Mouse (Mus musculus) forebrain, postnatal 0 days (tissue): ENCODE measurements around the gene Glb1. TPM values are rescaled to one million over a fixed set of nuclear protein-coding genes. Genes with fewer than 3 reads are reported as not detected.
A peak's percentile ranks its signal among the peaks of the same experiment; 100 is the strongest.
"Not testable (repeated sequence)": the region's sequence is repeated elsewhere in the genome, so short reads cannot be mapped to it uniquely, and the experiment has no call there.

Experiments used
- ATAC-seq: fragments of 200-750 bp; cut with Nextera tagmentation; 2 replicates; pipeline ENCODE4 v1.8.0; 2017; ENCODE audit warnings: mild to moderate bottlenecking, moderate library complexity
- DNase-seq: peaks from one replicate; pipeline ENCODE4 v3.0.0-alpha.2; 2015
- H3K27ac ChIP-seq: fragments of 300-500 bp; sonication (generic); 2 replicates; pipeline ENCODE4 v1.5.1; 2014; ENCODE audit warnings: low read depth, mild to moderate bottlenecking, antibody characterized with exemption, low read length, moderate library complexity, mixed read lengths
- H3K27me3 ChIP-seq: fragments of 300-500 bp; sonication (generic); 2 replicates; pipeline ENCODE4 v1.6.1; 2014; ENCODE audit warnings: mild to moderate bottlenecking, low read length, mixed read lengths; ENCODE audit not compliant: insufficient read depth
- H3K36me3 ChIP-seq: fragments of 300-500 bp; sonication (generic); 2 replicates; pipeline ENCODE4 v1.6.1; 2014; ENCODE audit warnings: mild to moderate bottlenecking, moderate library complexity; ENCODE audit not compliant: insufficient read depth
- H3K4me1 ChIP-seq: fragments of 300-500 bp; sonication (generic); 2 replicates; pipeline ENCODE4 v1.6.1; 2014; ENCODE audit warnings: antibody characterized with exemption; ENCODE audit not compliant: insufficient read depth
- H3K4me2 ChIP-seq: fragments of 300-500 bp; sonication (generic); 2 replicates; pipeline ENCODE4 v1.6.1; 2014; ENCODE audit warnings: low read depth, mild to moderate bottlenecking, moderate library complexity
- H3K4me3 ChIP-seq: fragments of 300-500 bp; sonication (generic); 2 replicates; pipeline ENCODE4 v1.5.1; 2014; ENCODE audit warnings: low read depth, low read length, mixed read lengths
- H3K9ac ChIP-seq: fragments of 300-500 bp; sonication (generic); 2 replicates; pipeline ENCODE4 v1.6.1; 2014; ENCODE audit warnings: mild to moderate bottlenecking
- H3K9me3 ChIP-seq: fragments of 300-500 bp; sonication (generic); 2 replicates; pipeline ENCODE4 v1.6.1; 2016; ENCODE audit warnings: low read length
- CTCF ChIP-seq: sonication (generic); IDR thresholded peaks from 2 replicates; pipeline ENCODE4 v1.5.1; 2016; ENCODE audit warnings: antibody characterized with exemption, control low read depth, low read depth
- WGBS: fragments of 180-500 bp; shearing (Covaris S2); extraction: QIAGEN DNeasy Blood & Tissue Kit; methylation state at CpG from one replicate; pipeline ENCODE4 v1.1.7; 2014; 5-methylcytosine and 5-hydroxymethylcytosine counted together
- polyA plus RNA-seq: library from polyadenylated mRNA; unstranded; fragments of >200 nt; fragmentation: Nextera tagmentation; extraction: Ambion mirVana; gene quantifications from 2 replicates; pipeline ENCODE4 v1.2.1, GENCODE M21; 2015
- total RNA-seq: library from RNA; depleted of rRNA; stranded (reverse); fragments of >200 nt; gene quantifications from 2 replicates; pipeline ENCODE4 v1.2.3, GENCODE M21; 2014; rRNA removed

Glb1 gene
- total RNA-seq, result 21.8 and 26.1 TPM in 2 replicates
- polyA plus RNA-seq, result 27.5 and 32.3 TPM in 2 replicates

- Histone ChIP-seq H3K27ac (peak within 1 kb of the TSS; percentile 86), H3K9ac (peak within 1 kb of the TSS; percentile 80), H3K4me2 (peak within 1 kb of the TSS; percentile 64), H3K4me1 (peaks cover 9% of the 10 kb centered on the region; the same call in 1 of the 2 replicates), H3K27me3 (no peaks in the 10 kb centered on the region), H3K9me3 (no peaks in the 10 kb centered on the region), H3K36me3 (peaks cover 16% of the 10 kb centered on the region), H3K4me3 (peak within 1 kb of the TSS; percentile 63)
- TF ChIP-seq CTCF, result peak; percentile 74
- WGBS, result 2% methylated on average over 73 of the region's 73 CpGs
- ATAC-seq (peak; percentile 97), DNase-seq (peak; percentile 84)
Measured at GRCm38 (mm10) chr9:114400949-114401684, at the start of gene Glb1, which contains the start of gene Tmppe. Gene Glb1, plus strand, starts transcription at chr9:114401076. Gene Tmppe, plus strand, starts transcription at chr9:114401105.

- no peak; the same call in 1 of the 2 replicates for TF ChIP-seq CTCF
- H3K27ac ChIP-seq, result 0 out of 2 replicates have a peak overlapping the region, but pooled peaks have one; percentile 2
Measured at GRCm38 (mm10) chr9:114367783-114368470, 32.9 kb upstream of the Glb1 start.

GRCm38 (mm10) chr9:114368471-114368858, 32.4 kb upstream of the Glb1 start:
- TF ChIP-seq CTCF, result no peak
- Histone ChIP-seq H3K27ac (0 out of 2 replicates have a peak overlapping the region, but pooled peaks have one; percentile 2), H3K4me1 (no peaks in the 10 kb centered on the region), H3K27me3 (no peaks in the 10 kb centered on the region), H3K9ac (peak overlapping the region; percentile 58), H3K9me3 (no peaks in the 10 kb centered on the region), H3K4me2 (peak overlapping the region; percentile 88), H3K4me3 (peak overlapping the region; percentile 54), H3K36me3 (no peaks in the 10 kb centered on the region)
- whole genome bisulfite sequencing, result 12% methylated on average over 12 of the region's 12 CpGs
- DNase-seq (no peak), ATAC-seq (peak; percentile 45)

More at GRCm38 (mm10) chr9:114367783-114368470, 32.9 kb upstream of the Glb1 start:
- Histone ChIP-seq H3K4me1 (no peaks in the 10 kb centered on the region), H3K9ac (peak overlapping the region; percentile 58), H3K36me3 (no peaks in the 10 kb centered on the region), H3K27me3 (no peaks in the 10 kb centered on the region), H3K4me3 (peak overlapping the region; percentile 54), H3K9me3 (no peaks in the 10 kb centered on the region), H3K4me2 (peak overlapping the region; percentile 88)
- WGBS, result 1% methylated on average over 48 of the region's 48 CpGs
- peak; percentile 85 for ATAC-seq
- peak; percentile 89 for DNase-seq

DNA sequence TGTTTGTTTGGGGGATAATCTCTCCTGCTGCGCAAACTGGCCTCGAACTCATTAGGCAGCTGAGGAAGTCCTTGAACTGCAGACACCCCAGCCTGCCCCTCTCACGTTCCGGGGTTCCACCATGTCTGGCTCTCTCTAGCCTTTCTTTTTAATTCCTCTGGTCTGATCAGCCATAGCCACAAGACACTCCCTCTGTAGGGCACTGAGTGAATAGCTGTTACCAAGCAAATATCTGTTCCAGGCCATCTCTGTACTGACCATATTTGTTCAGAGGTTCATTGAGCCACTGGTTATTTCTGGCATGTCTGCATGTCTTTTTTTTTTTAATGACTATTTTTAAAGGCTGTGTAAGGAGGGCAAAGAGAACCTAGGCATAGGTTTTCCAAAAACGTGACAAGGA, 31.5 kb upstream of the Glb1 start:
- H3K36me3 ChIP-seq, H3K4me1 ChIP-seq, H3K9me3 ChIP-seq, H3K9ac ChIP-seq, H3K27me3 ChIP-seq, H3K4me3 ChIP-seq, ATAC-seq, DNase-seq, H3K27ac ChIP-seq: not testable (repeated sequence)
- TF ChIP-seq CTCF, result 0 out of 2 replicates have a peak, but pooled peaks have one; percentile 19
- H3K4me2 ChIP-seq, result 0 out of 2 replicates have a peak overlapping the region, but pooled peaks have one; percentile 88
- WGBS, result 53% methylated on average over 5 of the region's 5 CpGs

DNA sequence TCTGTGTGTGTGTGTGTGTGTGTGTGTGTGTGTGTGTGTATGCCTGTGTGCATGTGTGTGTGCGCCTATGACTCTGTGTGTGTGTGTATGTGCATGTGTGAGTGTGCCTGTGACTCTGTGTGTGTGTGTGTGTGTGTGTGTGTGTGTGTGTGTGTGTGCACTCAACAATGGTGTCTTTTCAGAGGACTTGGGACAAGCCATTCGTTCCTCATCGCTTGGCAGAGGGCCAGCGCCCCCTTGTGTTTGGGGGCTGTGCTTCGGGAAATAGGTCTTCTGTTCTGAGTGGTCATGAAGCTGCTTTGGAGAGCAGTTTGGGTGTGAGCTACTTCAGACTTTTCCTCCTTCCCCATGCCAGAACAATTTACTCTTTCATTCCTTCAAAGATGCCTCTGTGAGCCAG, 29.2 kb upstream of the Glb1 start:
- H3K4me2 ChIP-seq, H3K27ac ChIP-seq, H3K9me3 ChIP-seq, H3K4me3 ChIP-seq, H3K9ac ChIP-seq, H3K27me3 ChIP-seq, H3K36me3 ChIP-seq, ATAC-seq, H3K4me1 ChIP-seq: not testable (repeated sequence)
- 31% methylated on average over 5 of the region's 5 CpGs for WGBS
- DNase-seq, result peak; percentile 31

DNA sequence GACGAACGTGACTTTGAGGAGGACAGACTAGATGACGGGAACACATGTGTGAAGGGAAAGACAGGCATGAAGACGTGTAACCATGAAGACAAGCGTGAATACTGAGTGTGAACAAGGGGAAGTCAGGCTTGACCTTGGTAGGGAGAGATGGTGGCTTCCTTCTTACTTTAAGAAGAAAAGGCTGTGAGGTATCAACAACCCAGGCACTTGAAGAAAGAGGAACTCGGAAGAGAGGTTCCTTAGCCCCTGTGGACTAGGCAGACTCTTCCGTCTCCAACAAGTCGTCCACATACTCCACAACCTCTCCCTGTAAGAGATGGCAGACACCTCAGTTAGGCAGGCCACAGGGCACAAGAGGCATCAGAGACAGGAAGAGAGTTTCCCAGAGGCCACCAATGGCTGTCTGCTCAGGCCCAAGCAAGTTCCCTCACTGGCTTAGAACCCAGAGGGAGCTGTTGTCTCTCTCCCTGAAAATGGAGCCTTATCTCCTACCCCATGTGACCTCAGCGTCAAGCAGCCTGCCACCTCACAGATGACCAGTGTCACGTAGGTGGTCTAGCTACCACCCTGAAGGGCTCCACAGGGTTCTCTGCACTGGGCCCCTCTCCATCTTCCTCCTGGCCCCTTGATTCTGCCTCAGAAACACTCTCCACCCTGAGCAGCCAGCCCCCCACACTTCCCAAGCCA, 25.5 kb upstream of the Glb1 start:
- 91% methylated on average over 10 of the region's 10 CpGs for WGBS

More for the DNA sequence above, 25.5 kb upstream of the Glb1 start:
- Histone ChIP-seq H3K27ac (no peak overlapping the region), H3K4me3 (no peak overlapping the region), H3K27me3 (no peaks in the 10 kb centered on the region), H3K36me3 (no peaks in the 10 kb centered on the region), H3K9ac (no peak overlapping the region), H3K4me2 (no peak overlapping the region), H3K4me1 (no peaks in the 10 kb centered on the region), H3K9me3 (no peaks in the 10 kb centered on the region)
- DNase-seq (no peak), ATAC-seq (no peak)
- TF ChIP-seq CTCF, result no peak
